Mouse (Mus musculus) intestine, embryonic 14.5 days (tissue): Measurements from ENCODE around the gene Meis1. TPM values are rescaled to one million over a fixed set of nuclear protein-coding genes. Genes with fewer than 3 reads are reported as not detected.

ENCODE experiments used
- ATAC-seq: fragments of 200-750 bp; cut with Nextera tagmentation; replicated peaks from 2 replicates; pipeline ENCODE4 v1.8.0; 2017; ENCODE audit warnings: low read depth, moderate number of reproducible peaks, moderate TSS enrichment, moderate library complexity; ENCODE audit not compliant: low FRiP score, low TSS enrichment
- DNase-seq: peaks from one replicate; pipeline ENCODE4 v3.0.0-alpha.2; 2018; ENCODE audit warnings: low spot score
- H3K27ac ChIP-seq: fragments of 300-500 bp; sonication (generic); 2 replicates; pipeline ENCODE4 v1.5.1; 2014; ENCODE audit warnings: low read depth, mild to moderate bottlenecking, control low read depth
- H3K27me3 ChIP-seq: fragments of 300-500 bp; sonication (generic); replicated peaks from 2 replicates; pipeline ENCODE4 v1.6.1; 2014; ENCODE audit warnings: low read length, control low read depth; ENCODE audit not compliant: control insufficient read depth, insufficient read depth
- H3K36me3 ChIP-seq: fragments of 300-500 bp; sonication (generic); 2 replicates; pipeline ENCODE4 v1.6.1; 2014; ENCODE audit warnings: low read length, control low read depth; ENCODE audit not compliant: control insufficient read depth, insufficient read depth
- H3K4me1 ChIP-seq: fragments of 300-500 bp; sonication (generic); replicated peaks from 2 replicates; pipeline ENCODE4 v1.6.1; 2014; ENCODE audit warnings: low read length, control low read depth, mixed read lengths; ENCODE audit not compliant: control insufficient read depth, insufficient read depth
- H3K4me2 ChIP-seq: fragments of 300-500 bp; sonication (generic); 2 replicates; pipeline ENCODE4 v1.6.1; 2014; ENCODE audit warnings: low read length
- H3K4me3 ChIP-seq: fragments of 300-500 bp; sonication (generic); 2 replicates; pipeline ENCODE4 v1.5.1; 2014; ENCODE audit warnings: low read depth, low read length, control low read depth, mixed read lengths
- H3K9ac ChIP-seq: fragments of 300-500 bp; sonication (generic); 2 replicates; pipeline ENCODE4 v1.6.1; 2014; ENCODE audit warnings: mild to moderate bottlenecking, low read length
- H3K9me3 ChIP-seq: fragments of 300-500 bp; sonication (generic); 2 replicates; pipeline ENCODE4 v1.6.1; 2016; ENCODE audit warnings: low read length, control low read depth; ENCODE audit not compliant: control insufficient read depth
- WGBS: fragments of 180-500 bp; shearing (Covaris S2); extraction: QIAGEN DNeasy Blood & Tissue Kit; methylation state at CpG from one replicate; pipeline ENCODE4 v1.1.7; 2014; 5-methylcytosine and 5-hydroxymethylcytosine counted together
- polyA plus RNA-seq: library from polyadenylated mRNA; unstranded; fragments of >200 nt; fragmentation: Nextera tagmentation; extraction: Ambion mirVana; gene quantifications from 2 replicates; pipeline ENCODE4 v1.2.1, GENCODE M21; 2014

Meis1 gene
- polyA plus RNA-seq, 1 experiment from 2014 or later = 133 TPM

DNA sequence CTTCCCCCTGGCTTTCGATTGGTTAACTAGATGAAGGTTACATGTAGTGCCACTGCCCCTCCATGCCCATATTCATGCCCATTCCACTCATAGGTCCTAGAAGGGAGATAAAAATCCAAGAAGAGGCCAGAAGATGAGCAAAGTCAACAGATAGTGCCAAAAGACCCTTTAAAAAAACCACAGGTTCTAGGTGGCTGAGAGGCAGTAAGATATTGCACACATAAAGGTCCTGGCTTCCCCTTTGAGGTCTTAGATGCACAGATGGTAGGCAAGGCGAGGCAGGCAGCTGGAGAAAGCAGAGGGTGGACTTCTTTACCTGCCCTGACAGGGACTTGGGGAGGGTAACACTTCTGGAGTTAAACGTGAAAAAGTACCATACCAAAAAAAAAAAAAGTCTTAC is 134.8 kb downstream of the Meis1 start:
- H3K36me3 ChIP-seq = peaks cover 46% of the 10 kb centered on the region
- H3K9ac ChIP-seq = no peak overlapping the region
- WGBS = 45% methylated on average over 3 of the region's 3 CpGs
- no peaks in the 10 kb centered on the region for H3K27me3 ChIP-seq
- no peaks in the 10 kb centered on the region for H3K9me3 ChIP-seq
- H3K4me1 ChIP-seq = peaks cover 47% of the 10 kb centered on the region
- peak overlapping the region; percentile 70 for H3K27ac ChIP-seq
- peak; percentile 50 for DNase-seq
- no peak overlapping the region for H3K4me3 ChIP-seq
- no peak for ATAC-seq
- H3K4me2 ChIP-seq = no peak overlapping the region

GRCm38 (mm10) chr11:18883507-18883881 is 135.3 kb downstream of the Meis1 start:
- peak; percentile 74; the same call in 1 of the 2 replicates for ATAC-seq
- H3K4me3 ChIP-seq = no peak overlapping the region
- DNase-seq = peak; percentile 60
- no peak overlapping the region for H3K9ac ChIP-seq
- no peaks in the 10 kb centered on the region for H3K9me3 ChIP-seq
- H3K27ac ChIP-seq = peak overlapping the region; percentile 70
- WGBS = 6% methylated on average over 2 of the region's 2 CpGs
- no peak overlapping the region for H3K4me2 ChIP-seq
- H3K36me3 ChIP-seq = peaks cover 46% of the 10 kb centered on the region
- no peaks in the 10 kb centered on the region for H3K27me3 ChIP-seq
- peaks cover 50% of the 10 kb centered on the region for H3K4me1 ChIP-seq

GRCm38 (mm10) chr11:18882747-18883506 is 135.9 kb downstream of the Meis1 start:
- Histone ChIP-seq H3K4me1 (peaks cover 50% of the 10 kb centered on the region), H3K27me3 (no peaks in the 10 kb centered on the region), H3K27ac (peak overlapping the region; percentile 70; the same call in 1 of the 2 replicates), H3K4me3 (no peak overlapping the region), H3K36me3 (peaks cover 46% of the 10 kb centered on the region), H3K4me2 (no peak overlapping the region), H3K9ac (no peak overlapping the region), H3K9me3 (no peaks in the 10 kb centered on the region)
- DNase-seq = peak; percentile 49
- 49% methylated on average over 3 of the region's 3 CpGs for WGBS
- no peak for ATAC-seq

GRCm38 (mm10) chr11:18882315-18882714 is 136.5 kb downstream of the Meis1 start:
- 86% methylated on average over 5 of the region's 5 CpGs for WGBS
- no peak overlapping the region for H3K4me2 ChIP-seq
- H3K27ac ChIP-seq = no peak overlapping the region
- no peaks in the 10 kb centered on the region for H3K9me3 ChIP-seq
- peaks cover 46% of the 10 kb centered on the region for H3K36me3 ChIP-seq
- H3K9ac ChIP-seq = no peak overlapping the region
- peaks cover 44% of the 10 kb centered on the region for H3K4me1 ChIP-seq
- DNase-seq (no peak), ATAC-seq (no peak)
- H3K27me3 ChIP-seq = no peaks in the 10 kb centered on the region
- H3K4me3 ChIP-seq = no peak overlapping the region

GRCm38 (mm10) chr11:18880806-18881205 is 138.0 kb downstream of the Meis1 start:
- peaks cover 41% of the 10 kb centered on the region for H3K4me1 ChIP-seq
- H3K9me3 ChIP-seq = no peaks in the 10 kb centered on the region
- peak; percentile 44 for DNase-seq
- H3K9ac ChIP-seq = no peak overlapping the region
- H3K27me3 ChIP-seq = no peaks in the 10 kb centered on the region
- peaks cover 46% of the 10 kb centered on the region for H3K36me3 ChIP-seq
- no peak overlapping the region for H3K27ac ChIP-seq
- H3K4me2 ChIP-seq = no peak overlapping the region
- no peak for ATAC-seq
- WGBS = 51% methylated on average over 5 of the region's 5 CpGs
- H3K4me3 ChIP-seq = no peak overlapping the region

DNA sequence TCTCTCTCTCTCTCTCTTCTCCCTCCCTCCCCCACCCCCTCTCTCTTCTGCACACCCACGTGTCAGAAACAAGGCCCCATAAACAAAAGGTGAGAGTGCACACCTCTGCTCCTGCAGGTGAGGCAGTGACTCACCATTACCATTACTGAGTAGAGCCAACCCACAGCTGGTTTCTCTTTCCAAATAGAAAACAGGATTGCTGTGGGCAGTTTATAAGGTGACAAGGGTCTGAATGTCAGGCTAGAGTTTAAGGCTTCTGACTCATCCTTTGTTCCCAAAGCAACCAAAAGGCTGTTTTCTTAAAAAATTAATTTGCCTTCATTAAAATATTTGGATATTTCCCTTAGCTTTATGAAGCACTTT is 139.3 kb downstream of the Meis1 start:
- no peaks in the 10 kb centered on the region for H3K9me3 ChIP-seq
- peak overlapping the region; percentile 29; the same call in 1 of the 2 replicates for H3K9ac ChIP-seq
- peak overlapping the region; percentile 80 for H3K4me2 ChIP-seq
- H3K27ac ChIP-seq = peak overlapping the region; percentile 96
- ATAC-seq (no peak), DNase-seq (peak; percentile 57)
- WGBS = 0% methylated on average over 1 of the region's 1 CpGs
- H3K36me3 ChIP-seq = peaks cover 36% of the 10 kb centered on the region
- H3K4me1 ChIP-seq = peaks cover 39% of the 10 kb centered on the region
- H3K27me3 ChIP-seq = no peaks in the 10 kb centered on the region
- no peak overlapping the region for H3K4me3 ChIP-seq

- Histone ChIP-seq H3K4me2 (peak overlapping the region; percentile 80), H3K27ac (peak overlapping the region; percentile 96), H3K36me3 (peaks cover 31% of the 10 kb centered on the region), H3K9ac (peak overlapping the region; percentile 59), H3K4me3 (peak overlapping the region; percentile 29), H3K27me3 (no peaks in the 10 kb centered on the region), H3K9me3 (no peaks in the 10 kb centered on the region), H3K4me1 (peaks cover 39% of the 10 kb centered on the region)
- DNase-seq = peak; percentile 75
- 2% methylated on average over 13 of the region's 13 CpGs for WGBS
- ATAC-seq = no peak; the same call in 1 of the 2 replicates
Observed at GRCm38 (mm10) chr11:18878748-18879455, 139.9 kb downstream of the Meis1 start.

DNA sequence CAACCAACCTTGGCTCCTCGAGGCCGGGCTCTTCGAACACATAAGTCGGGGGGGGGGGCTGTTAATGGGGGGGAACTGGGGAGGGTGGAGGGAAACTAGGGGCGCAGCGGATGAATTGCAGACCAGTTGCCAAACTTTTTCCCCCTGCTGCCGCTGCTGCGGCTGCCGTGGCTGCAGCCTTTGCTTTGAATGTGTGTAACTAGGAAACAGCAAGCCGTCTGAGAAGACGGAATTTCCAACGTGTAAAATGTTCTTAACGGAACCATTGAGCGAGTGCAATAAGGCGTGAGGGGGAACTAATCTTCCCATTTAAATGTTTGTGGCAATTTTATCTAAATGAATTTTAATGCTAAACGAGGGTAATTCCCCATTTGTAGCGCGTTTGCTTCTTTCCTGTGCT is 140.8 kb downstream of the Meis1 start:
- H3K36me3 ChIP-seq = peaks cover 27% of the 10 kb centered on the region
- H3K9ac ChIP-seq = peak overlapping the region; percentile 59
- H3K27me3 ChIP-seq = no peaks in the 10 kb centered on the region
- H3K4me2 ChIP-seq = peak overlapping the region; percentile 80
- DNase-seq (no peak), ATAC-seq (peak; percentile 1; the same call in 1 of the 2 replicates)
- H3K27ac ChIP-seq = peak overlapping the region; percentile 96
- WGBS = 1% methylated on average over 18 of the region's 18 CpGs
- H3K4me3 ChIP-seq = peak overlapping the region; percentile 29
- H3K4me1 ChIP-seq = peaks cover 36% of the 10 kb centered on the region
- no peaks in the 10 kb centered on the region for H3K9me3 ChIP-seq
